Mouse (Mus musculus): ENCODE results near the gene Sema3a. TPM values are rescaled to one million over a fixed set of nuclear protein-coding genes. Genes with fewer than 3 reads are reported as not detected.
A peak's percentile ranks its signal among the peaks of the same experiment; 100 is the strongest.
"Not testable (repeated sequence)": the region's sequence is repeated elsewhere in the genome, so short reads cannot be mapped to it uniquely, and the experiment has no call there.

The Sema3a gene
- total RNA-seq, 2 experiments from 2014 or later, result 5.7 to 8.1 TPM

- DNase-seq, result no peak
These were observed 306.6 kb downstream of the Sema3a start for GRCm38 (mm10) chr5:13431827-13432226.

DNA sequence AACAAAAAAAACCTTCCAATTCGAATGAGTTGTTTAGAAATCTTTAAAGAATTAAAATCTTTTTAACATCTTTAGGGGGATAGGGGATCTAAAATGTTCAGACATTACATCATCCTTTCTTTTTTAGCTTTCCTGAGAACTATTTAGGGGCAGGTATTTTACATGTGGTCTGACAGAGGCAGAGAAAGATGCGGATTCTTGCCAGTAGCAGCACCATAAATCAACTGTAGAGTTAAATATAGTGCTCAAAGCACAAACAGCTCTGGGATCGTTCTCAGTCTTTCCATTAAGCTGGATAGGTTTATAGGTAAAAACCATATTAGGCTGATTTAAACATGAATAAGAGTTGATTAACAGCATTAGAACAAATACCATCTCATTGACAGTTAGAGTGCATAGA lies 307.4 kb downstream of the Sema3a start:
- DNase-seq, result no peak

DNA sequence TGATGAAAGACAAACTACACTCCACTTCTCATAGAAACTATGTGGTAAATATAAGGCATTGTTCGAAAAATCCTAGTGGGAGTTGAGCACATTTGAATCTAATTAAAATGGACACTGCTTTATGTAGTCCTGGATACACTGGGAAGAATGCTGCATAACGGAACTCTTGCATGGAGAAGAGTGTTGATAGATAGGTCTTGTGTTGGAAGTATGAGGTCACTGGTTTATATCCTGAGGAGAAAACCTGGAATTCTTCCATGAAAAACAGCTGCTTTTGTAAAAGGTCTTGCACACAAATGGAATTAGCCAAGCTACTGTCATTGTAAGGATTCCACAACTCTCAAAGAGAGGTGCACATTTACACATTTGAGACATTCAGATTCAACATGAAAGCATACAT lies 308.1 kb downstream of the Sema3a start:
- DNase-seq, result no peak

- peak; percentile 6 for DNase-seq
These were observed 315.9 kb downstream of the Sema3a start for GRCm38 (mm10) chr5:13441112-13441511.

GRCm38 (mm10) chr5:13460182-13461001 lies 335.2 kb downstream of the Sema3a start:
- DNase-seq, result no peak

- peak; percentile 7 for DNase-seq
These were observed 343.6 kb downstream of the Sema3a start for GRCm38 (mm10) chr5:13468856-13469255.

- no peak for DNase-seq
These were observed 344.2 kb downstream of the Sema3a start for GRCm38 (mm10) chr5:13469401-13469800.

DNA sequence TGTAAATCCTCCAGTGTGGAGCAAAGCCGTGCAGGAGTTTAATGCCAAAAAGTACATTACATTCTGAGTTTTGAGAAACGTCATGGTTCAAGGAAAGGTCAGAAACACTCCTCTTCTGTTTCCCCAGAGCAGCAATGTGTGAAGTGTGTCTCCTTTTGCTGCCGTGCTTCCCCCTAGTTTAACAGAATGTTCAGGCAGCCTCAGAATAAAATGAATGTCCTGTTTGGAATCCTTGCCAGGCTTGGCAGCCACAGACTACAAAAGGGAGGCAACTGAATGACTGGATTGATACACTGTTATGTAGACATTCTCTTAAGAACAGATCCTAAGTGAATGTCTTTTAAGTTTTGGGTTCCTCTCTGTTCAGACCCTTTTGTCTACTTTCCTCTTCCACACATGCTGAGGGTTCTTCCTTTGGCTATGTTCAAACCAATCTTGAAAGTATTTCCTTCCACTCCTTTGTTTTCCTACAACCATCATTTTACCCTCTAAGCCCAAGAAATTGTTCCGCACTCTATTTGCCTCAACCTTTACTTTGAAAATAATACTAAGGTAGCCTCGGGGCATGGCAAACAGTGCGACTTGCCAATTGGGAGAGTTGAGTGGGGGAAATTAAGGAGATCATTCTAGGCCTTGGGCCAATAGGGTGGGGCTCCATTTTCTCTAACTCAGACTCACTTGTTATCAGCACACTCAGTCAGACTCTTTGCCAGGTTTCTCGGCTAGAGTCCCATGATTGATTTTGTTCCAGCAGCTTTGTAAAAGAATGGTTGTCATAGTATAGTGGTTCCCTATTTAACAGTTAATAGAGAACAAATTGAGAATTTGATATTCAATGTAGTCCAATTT lies 345.1 kb downstream of the Sema3a start:
- peak; percentile 65 for DNase-seq

- DNase-seq, result no peak
These were observed 352.4 kb downstream of the Sema3a start for GRCm38 (mm10) chr5:13477653-13478052.

DNA sequence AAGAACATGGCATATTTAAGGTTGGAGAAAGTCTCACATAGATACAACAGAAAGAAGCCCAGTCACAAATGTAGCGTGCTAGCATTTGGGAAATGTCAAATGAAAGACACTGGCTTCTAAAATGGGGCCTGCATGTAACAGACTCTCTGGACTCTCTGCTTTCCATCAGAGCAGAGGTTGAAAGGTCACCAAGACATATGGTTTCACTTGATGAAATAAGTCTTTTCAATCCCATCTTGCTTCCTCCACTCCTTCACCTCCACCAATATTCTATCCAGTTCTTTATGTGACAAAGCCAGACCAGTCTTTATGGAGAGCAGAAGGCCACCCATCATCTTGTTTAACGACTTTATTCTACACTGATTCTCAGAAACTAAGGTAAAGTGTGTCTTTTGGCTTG lies 363.5 kb downstream of the Sema3a start:
- DNase-seq, result no peak

DNA sequence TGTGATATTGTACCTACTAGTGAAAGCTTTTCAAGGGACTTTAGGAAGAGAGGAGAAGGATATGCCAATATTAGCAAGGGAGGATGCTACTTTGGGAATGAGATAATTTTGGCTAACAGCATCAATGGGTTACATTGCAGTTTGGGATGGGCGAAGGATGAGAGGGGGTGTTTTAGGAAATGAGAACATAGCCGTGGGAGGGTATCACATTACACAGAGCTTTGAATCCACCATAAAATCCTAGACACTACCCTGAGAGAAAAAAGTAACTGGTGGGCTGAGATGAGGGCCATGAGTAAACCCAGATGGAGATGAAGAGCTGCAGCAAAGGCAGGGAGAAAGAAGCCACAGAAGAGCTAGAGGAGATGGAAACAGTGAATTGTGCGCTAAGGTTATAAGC lies 370.8 kb downstream of the Sema3a start:
- DNase-seq, result not testable (repeated sequence)

- DNase-seq, result no peak
These were observed 374.6 kb downstream of the Sema3a start for GRCm38 (mm10) chr5:13499835-13500234.

GRCm38 (mm10) chr5:13505839-13506499 lies 380.8 kb downstream of the Sema3a start:
- no peak for DNase-seq

- no peak for DNase-seq
These were observed 383.9 kb downstream of the Sema3a start for GRCm38 (mm10) chr5:13509163-13509562.

- DNase-seq, result no peak
These were observed 391.8 kb downstream of the Sema3a start for GRCm38 (mm10) chr5:13517018-13517417.

DNA sequence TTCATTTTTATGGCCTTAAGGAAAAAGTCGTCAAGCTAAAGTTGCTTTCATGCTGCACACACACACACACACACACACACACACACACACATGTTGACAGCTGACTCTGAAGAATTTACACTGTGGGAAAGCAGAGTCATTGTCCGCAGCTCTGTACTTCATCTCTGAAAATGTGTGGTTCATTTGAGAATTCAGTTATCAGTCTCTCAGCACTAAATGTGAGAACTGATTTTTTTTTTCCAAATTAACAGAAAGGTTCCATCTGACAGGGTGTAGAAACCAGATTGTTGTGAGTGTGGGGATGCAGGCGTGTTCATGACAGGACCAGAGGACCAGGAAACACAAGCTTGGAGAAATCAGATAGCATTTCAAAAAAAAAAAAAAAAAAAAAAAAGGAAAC lies 400.4 kb downstream of the Sema3a start:
- DNase-seq, result no peak

- DNase-seq, result peak; percentile 10
These were observed 401.8 kb downstream of the Sema3a start for GRCm38 (mm10) chr5:13527037-13527464.

GRCm38 (mm10) chr5:13529226-13529625 lies 404.0 kb downstream of the Sema3a start:
- DNase-seq, result no peak

GRCm38 (mm10) chr5:13547472-13548209 lies 422.4 kb downstream of the Sema3a start:
- peak; percentile 44 for DNase-seq

GRCm38 (mm10) chr5:13548210-13548554 lies 423.0 kb downstream of the Sema3a start:
- DNase-seq, result no peak

DNA sequence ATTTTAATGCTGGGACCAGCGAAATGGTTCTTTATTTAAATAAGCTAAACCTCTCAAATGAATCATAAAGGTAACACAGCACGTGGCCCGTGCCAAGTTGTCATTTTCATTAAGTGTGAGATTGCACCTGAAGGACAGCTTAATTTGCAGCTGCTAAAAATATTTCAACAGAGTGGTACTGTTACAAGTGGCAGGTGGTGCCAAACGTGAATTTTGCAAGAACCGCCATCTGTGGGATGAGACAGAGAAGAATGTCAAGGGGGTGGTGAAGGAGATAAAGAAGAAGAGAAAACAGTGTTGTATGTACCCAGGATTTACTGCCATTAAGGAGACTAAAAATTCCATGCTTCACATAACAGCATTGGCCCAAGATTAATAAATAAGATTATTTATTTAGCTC lies 423.9 kb downstream of the Sema3a start:
- no peak for DNase-seq

DNA sequence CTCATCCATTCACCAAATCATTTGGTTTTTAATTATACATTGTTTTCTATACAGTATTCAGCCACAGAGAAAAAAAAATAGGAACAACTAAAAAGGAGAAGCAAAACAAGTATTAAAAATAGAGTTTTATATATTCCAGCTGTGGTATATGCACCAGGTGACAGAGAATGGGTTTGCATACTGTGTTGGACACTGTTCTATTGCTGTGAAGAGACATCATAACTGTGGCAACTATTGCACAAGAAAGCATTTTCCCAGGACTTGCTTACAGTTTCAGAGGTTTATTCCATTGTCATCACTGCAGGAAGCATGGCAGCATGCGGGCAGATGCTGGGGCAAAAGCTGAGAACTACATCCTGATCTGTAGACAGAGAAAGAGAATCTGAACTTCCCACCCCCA lies 425.7 kb downstream of the Sema3a start:
- no peak for DNase-seq

Data from heart, postnatal 4 days (tissue).